Mouse (Mus musculus) erythroblast, embryonic 14.5 days (primary cell): ENCODE data around the gene Akap13.

ENCODE experiments used
- GATA1 ChIP-seq: IDR thresholded peaks from 2 replicates; pipeline ENCODE4 v1.6.1; 2012; ENCODE audit warnings: low read length, inconsistent platforms, mixed read lengths
- TAL1 ChIP-seq: IDR thresholded peaks from 3 replicates; pipeline ENCODE4 v1.6.1; 2012; ENCODE audit warnings: low read length, inconsistent platforms, mixed read lengths

- TF ChIP-seq TAL1 (no peak), GATA1 (no peak)
Observed at GRCm38 (mm10) chr7:75629669-75630068, 174.3 kb downstream of the Akap13 start.
